15 mouse cellular contexts compared by ENCODE assay signal in genomic region chr11:60470743-60471142, GRCm38 (mm10). TPM values are rescaled to one million over a fixed set of nuclear protein-coding genes. Genes with fewer than 3 reads are reported as not detected.
"Had no signal": no experiment of that assay in that cellular context is flagged by ENCODE, and none has a peak within 500 bp of the region (broad histone marks: within the 10 kb centered on the region; RNA-seq: fewer than 3 reads in every experiment).

No protein-coding gene starts in this region.

- H3K27ac ChIP-seq: macrophage; midbrain, embryonic 13.5 days; midbrain, embryonic 15.5 days; neural tube, embryonic 12.5 days; stomach, embryonic 15.5 days; stomach, postnatal 0 days had no signal

- H3K9me3 ChIP-seq: megakaryocyte, embryonic 14.5 days; midbrain, embryonic 13.5 days; midbrain, embryonic 15.5 days; neural tube, embryonic 12.5 days; stomach, embryonic 15.5 days had no signal

- DNase-seq: lung, adult 18-20 months; lung, embryonic 14.5 days; lung, postnatal 14 days; lung, postnatal 36 days; right cerebral cortex, postnatal 14 days; thymus, adult 2 months; thymus, postnatal 25 days; thymus, postnatal 4 days had no signal

- H3K9ac ChIP-seq: lung, embryonic 14.5 days; midbrain, embryonic 13.5 days; midbrain, embryonic 15.5 days; neural tube, embryonic 12.5 days; stomach, embryonic 15.5 days had no signal

- H3K4me1 ChIP-seq: megakaryocyte, embryonic 14.5 days; midbrain, embryonic 13.5 days; midbrain, embryonic 15.5 days; neural tube, embryonic 12.5 days; stomach, embryonic 15.5 days had no signal

- H3K4me3 ChIP-seq: megakaryocyte, embryonic 14.5 days; midbrain, embryonic 13.5 days; midbrain, embryonic 15.5 days; neural tube, embryonic 12.5 days; stomach, embryonic 15.5 days had no signal

- H3K27me3 ChIP-seq: megakaryocyte, embryonic 14.5 days; midbrain, embryonic 13.5 days; midbrain, embryonic 15.5 days; neural tube, embryonic 12.5 days; stomach, embryonic 15.5 days had no signal

RNA-seq across cellular contexts. Expression of gene Myo15, which starts 1.6 kb away (rescaled TPM):
- polyA plus RNA-seq: macrophage had no signal
